19 mouse cellular contexts compared by ENCODE assay signal in the genomic region with DNA sequence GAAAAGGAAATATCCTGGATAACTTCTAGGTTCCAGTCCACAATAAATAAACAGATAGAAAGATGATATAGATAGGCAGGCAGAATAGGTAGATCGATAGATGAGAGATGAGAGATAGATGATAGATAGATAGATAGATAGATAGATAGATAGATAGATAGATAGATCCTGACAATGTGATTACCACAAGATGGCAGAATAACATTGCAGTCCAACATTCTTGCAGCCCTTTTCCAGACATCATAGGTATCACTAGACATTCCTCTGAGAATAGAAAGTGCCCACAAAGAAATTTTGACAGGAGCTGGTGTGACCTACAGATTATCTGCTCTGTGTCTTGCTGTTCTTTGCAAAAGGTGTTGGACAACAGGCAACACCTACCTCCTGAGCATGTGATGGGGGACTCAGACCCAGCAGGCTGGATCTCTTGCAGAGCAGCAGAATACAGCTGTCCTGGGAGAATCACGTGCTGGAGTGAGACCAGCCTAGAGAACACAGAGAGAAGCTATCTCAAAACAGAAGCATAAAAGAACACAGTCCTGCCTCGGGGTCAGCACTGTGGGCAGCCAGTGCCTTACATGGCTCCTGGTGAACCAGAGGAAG. TPM values are rescaled to one million over a fixed set of nuclear protein-coding genes. Genes with fewer than 3 reads are reported as not detected.
A peak's percentile ranks its signal among the peaks of the same experiment; 100 is the strongest.
DNase-seq lines count a peak whose midpoint lies in the region; ATAC-seq and TF ChIP-seq lines count a peak whose summit lies in the region.
"Had no signal": no experiment of that assay in that cellular context is flagged by ENCODE, and none has a peak within 500 bp of the region (broad histone marks: within the 10 kb centered on the region; RNA-seq: fewer than 3 reads in every experiment).

No protein-coding gene starts in this region.

- H3K4me3 ChIP-seq in heart, embryonic 12.5 days: no peak overlapping the region
- no peak overlapping the region for H3K4me3 ChIP-seq in layer of hippocampus, adult 2 months
- H3K4me3 ChIP-seq in lung, embryonic 16.5 days (ENCODE audit: low read length): no peak overlapping the region
- H3K4me3 ChIP-seq: erythroblast, embryonic 14.5 days; gastrocnemius, adult 2 months; limb, embryonic 12.5 days; megakaryocyte, embryonic 14.5 days had no signal

- 0 out of 2 replicates have a peak, but pooled peaks have one; percentile 15 for ATAC-seq in heart, embryonic 12.5 days (ENCODE audit: insufficient number of reproducible peaks, low FRiP score)
- no peak for ATAC-seq in lung, embryonic 16.5 days (ENCODE audit: low read depth)
- ATAC-seq: activated CD4-positive, CD25-positive, alpha-beta regulatory T cell, adult 4 months; midbrain, embryonic 16.5 days had no signal

- 42% methylated on average over 3 of the region's 3 CpGs for WGBS in heart, embryonic 12.5 days
- WGBS in lung, embryonic 16.5 days: 61% methylated on average over 3 of the region's 3 CpGs

- no peaks in the 10 kb centered on the region for H3K9me3 ChIP-seq in heart, embryonic 12.5 days (replicated peaks)
- no peaks in the 10 kb centered on the region for H3K9me3 ChIP-seq in lung, embryonic 16.5 days (ENCODE audit: control insufficient read depth, low read length)
- H3K9me3 ChIP-seq: limb, embryonic 12.5 days; megakaryocyte, embryonic 14.5 days had no signal

- H3K27ac ChIP-seq in heart, embryonic 12.5 days (ENCODE audit: poor library complexity, severe bottlenecking): peak overlapping the region; percentile 92
- H3K27ac ChIP-seq in layer of hippocampus, adult 2 months: no peak overlapping the region
- peak overlapping the region; percentile 25 for H3K27ac ChIP-seq in lung, embryonic 16.5 days (ENCODE audit: low read length)
- H3K27ac ChIP-seq: gastrocnemius, adult 2 months; limb, embryonic 12.5 days had no signal

- H3K36me3 ChIP-seq in heart, embryonic 12.5 days: peaks cover 20% of the 10 kb centered on the region
- no peaks in the 10 kb centered on the region for H3K36me3 ChIP-seq in lung, embryonic 16.5 days (ENCODE audit: control insufficient read depth, insufficient read depth, low read length)

- H3K9ac ChIP-seq in heart, embryonic 12.5 days: no peak overlapping the region
- H3K9ac ChIP-seq in lung, embryonic 16.5 days (ENCODE audit: low read length): no peak overlapping the region
- H3K9ac ChIP-seq: limb, embryonic 12.5 days had no signal

- no peak overlapping the region for H3K4me2 ChIP-seq in heart, embryonic 12.5 days
- H3K4me2 ChIP-seq in lung, embryonic 16.5 days (ENCODE audit: low read depth, low read length): no peak overlapping the region
- H3K4me2 ChIP-seq: limb, embryonic 12.5 days had no signal

- H3K27me3 ChIP-seq in heart, embryonic 12.5 days (replicated peaks): no peaks in the 10 kb centered on the region
- H3K27me3 ChIP-seq in lung, embryonic 16.5 days (ENCODE audit: control insufficient read depth, insufficient read depth, low read depth, low read length): no peaks in the 10 kb centered on the region
- H3K27me3 ChIP-seq: limb, embryonic 12.5 days had no signal

- peaks cover 73% of the 10 kb centered on the region for H3K4me1 ChIP-seq in heart, embryonic 12.5 days (replicated peaks)
- H3K4me1 ChIP-seq in lung, embryonic 16.5 days (replicated peaks; ENCODE audit: control insufficient read depth, insufficient read depth, low read length): peaks cover 27% of the 10 kb centered on the region

- intact Hi-C loops in heart, postnatal 10 days (cut with DNase I): no loop called here

- no peak for DNase-seq in heart, postnatal 10 days
- DNase-seq in layer of hippocampus, adult 2 months (ENCODE audit: low spot score in 2 of 2): peak in 1 of 2 experiments; percentile 26
- no peak for DNase-seq in layer of hippocampus, postnatal 25 days (ENCODE audit: extremely low spot score in 1 of 2, low spot score in 1 of 2)
- no peak for DNase-seq in lung, postnatal 10 days
- DNase-seq in yolk sac, embryonic 10.5 days (ENCODE audit: low spot score): peak; percentile 40
- DNase-seq: adrenal gland, postnatal 25 days; cerebellum, adult 2 months; gastrocnemius, adult 2 months; kidney, adult 9 months; kidney, postnatal 4 days; right cerebral cortex, adult 18-20 months; thymus, adult 18-20 months had no signal

- TF ChIP-seq CTCF in layer of hippocampus, adult 2 months (conservative IDR thresholded peaks at IDR 0.05): peak; percentile 74

RNA-seq across cellular contexts. Expression of gene Igf2r, which starts 28.1 kb away (rescaled TPM):
- 293 and 312 TPM in 2 replicates for polyA plus RNA-seq in heart, embryonic 12.5 days (2016; fragmentation: Nextera tagmentation; extraction: Ambion mirVana)
- total RNA-seq in heart, postnatal 10 days (2021): 100 to 1,000 TPM; 180 to 214 TPM
- 10 to 100 TPM; 27.9 to 30.3 TPM for total RNA-seq in layer of hippocampus, adult 2 months (2021)
- total RNA-seq in layer of hippocampus, postnatal 25 days (2021): 10 to 100 TPM; 28.1 to 29.8 TPM
- 59.0 and 64.4 TPM in 2 replicates for polyA plus RNA-seq in lung, embryonic 16.5 days (2015; fragmentation: Nextera tagmentation; extraction: Ambion mirVana)

Comparison
In these comparisons a context has a peak if more than half of its experiments do, and no peak if none do; other contexts are left out.
1. RNA of gene Igf2r, which starts 28.1 kb away (total RNA-seq): 180 to 214 TPM in heart, postnatal 10 days; 27.9 to 30.3 TPM in layer of hippocampus, adult 2 months and 28.1 to 29.8 TPM in layer of hippocampus, postnatal 25 days; every median in the first group is over 4 times any median in the second.